Mouse (Mus musculus) ES-Bruce4 (cell line): ENCODE results near the gene Jph2.

Experiments
- CTCF ChIP-seq: IDR thresholded peaks from one replicate; pipeline ENCODE4 v1.8.1; 2011; ENCODE audit warnings: low read depth, low read length
- POLR2A ChIP-seq: IDR thresholded peaks from one replicate; pipeline ENCODE4 v1.8.1; 2011; ENCODE audit warnings: low read length; ENCODE audit not compliant: insufficient read depth

- TF ChIP-seq POLR2A (no peak), CTCF (peak; percentile 32)
Observed at GRCm38 (mm10) chr2:163330742-163331141, 67.1 kb downstream of the Jph2 start.
